Mouse (Mus musculus) CD4-positive naive resting alpha-beta T cell, adult 57 days (primary cell): Measurements from ENCODE around the gene Tex11. TPM values are rescaled to one million over a fixed set of nuclear protein-coding genes. Genes with fewer than 3 reads are reported as not detected.

Experiments
- total RNA-seq: library from RNA; stranded (reverse); gene quantifications from one replicate; pipeline ENCODE4 v1.2.4, GENCODE M21; 2023

Gene Tex11
- 0.30 TPM for total RNA-seq

DNA sequence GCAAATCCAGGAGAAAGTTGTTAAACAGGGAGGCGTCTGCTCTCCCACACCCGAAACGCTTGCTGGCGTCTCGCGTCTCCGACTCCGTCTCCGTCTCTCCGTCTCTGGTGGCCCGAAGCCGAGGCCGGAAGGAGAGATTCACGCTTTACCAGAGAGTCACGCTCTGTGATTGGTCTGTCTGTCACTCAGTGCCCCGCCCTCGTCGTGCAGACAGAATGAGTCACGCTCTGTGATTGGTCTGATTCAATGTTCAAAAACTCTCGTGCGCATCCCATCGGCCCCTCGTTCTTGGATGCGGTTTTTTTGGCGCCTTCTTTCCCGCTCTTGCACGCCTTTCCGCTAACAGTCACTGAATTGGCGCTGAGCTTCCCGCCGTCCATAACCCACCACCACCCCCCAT lies at the start of gene Tex11:
Gene Tex11 (minus strand): TSS at position 127 of the 400 bp plus-strand sequence.

GRCm38 (mm10) chrX:101085920-101086319 lies 26.5 kb upstream of the Tex11 start, which contains the start of gene Slc7a3:
Slc7a3 (minus strand) TSS chrX:101086020.

Other genes with a start within 250 kb of the Tex11 start
- 1.2 TPM for gene Slc7a3, start 26.4 kb upstream of the Tex11 start, total RNA-seq
- 38.6 TPM for gene Snx12, start 162.9 kb upstream of the Tex11 start, total RNA-seq
- gene Foxo4, start 194.9 kb upstream of the Tex11 start, total RNA-seq, result 42.9 TPM
- 60.6 TPM for gene Gm614, start 204.3 kb upstream of the Tex11 start, total RNA-seq
- gene Il2rg, start 208.6 kb upstream of the Tex11 start, total RNA-seq, result 628 TPM
- gene Gm20489, start 209.4 kb upstream of the Tex11 start, total RNA-seq, result not detected
- 152 TPM for gene Med12, start 214.4 kb upstream of the Tex11 start, total RNA-seq
- gene Nlgn3, start 239.5 kb upstream of the Tex11 start, total RNA-seq, result 2.3 TPM